14 mouse cellular contexts compared by ENCODE assay signal in the genomic region with DNA sequence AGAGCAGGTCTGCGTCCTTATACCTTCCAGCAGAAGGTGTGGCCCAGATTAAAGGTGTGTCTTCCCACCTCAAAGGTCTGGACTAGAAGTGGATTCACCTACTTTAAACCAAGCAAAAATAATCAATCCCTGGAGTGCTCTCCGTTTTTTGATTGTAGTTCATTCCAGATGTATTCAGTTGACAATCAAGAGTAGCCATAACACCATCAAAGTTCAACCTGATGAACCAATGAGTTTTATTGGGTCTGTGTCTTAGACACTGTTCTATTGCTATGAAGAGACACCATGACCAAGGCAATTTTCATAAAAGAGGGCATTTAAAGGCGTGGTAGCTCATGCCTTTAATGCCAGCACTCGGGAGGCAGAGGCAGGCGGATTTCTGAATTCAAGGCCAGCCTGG. TPM values are rescaled to one million over a fixed set of nuclear protein-coding genes. Genes with fewer than 3 reads are reported as not detected.
DNase-seq lines count a peak whose midpoint lies in the region; ATAC-seq and TF ChIP-seq lines count a peak whose summit lies in the region.
"Had no signal": no experiment of that assay in that cellular context is flagged by ENCODE, and none has a peak within 500 bp of the region (broad histone marks: within the 10 kb centered on the region; RNA-seq: fewer than 3 reads in every experiment).

A gene (minus strand): TSS at position 101 of the 400 bp plus-strand sequence.

- TF ChIP-seq CTCF in bone marrow macrophage, adult 2 months (IDR thresholded peaks at IDR 0.05; ENCODE audit: low read depth, low read length) = no peak

- H3K4me2 ChIP-seq in heart, embryonic 11.5 days = 0 out of 2 replicates have a peak within 1 kb of the TSS, but pooled peaks have one; percentile 4
- H3K4me2 ChIP-seq in liver, embryonic 16.5 days (ENCODE audit: low read depth, low read length) = no peak within 1 kb of the TSS
- H3K4me2 ChIP-seq in forebrain, embryonic 14.5 days (ENCODE audit: low read length) = no peak within 1 kb of the TSS
- H3K4me2 ChIP-seq: midbrain, embryonic 12.5 days; stomach, embryonic 15.5 days had no signal

- no peak within 1 kb of the TSS for H3K4me3 ChIP-seq in bone marrow macrophage, adult 2 months (ENCODE audit: insufficient read depth, low read length)
- H3K4me3 ChIP-seq in heart, embryonic 11.5 days (ENCODE audit: low read depth, low read length) = no peak within 1 kb of the TSS
- no peak within 1 kb of the TSS for H3K4me3 ChIP-seq in liver, embryonic 16.5 days (ENCODE audit: low read depth, low read length)
- H3K4me3 ChIP-seq in forebrain, embryonic 14.5 days (ENCODE audit: low read depth, low read length) = no peak within 1 kb of the TSS
- H3K4me3 ChIP-seq: midbrain, embryonic 12.5 days; stomach, embryonic 15.5 days had no signal

- no peaks in the 10 kb centered on the region for H3K36me3 ChIP-seq in heart, embryonic 11.5 days (ENCODE audit: control insufficient read depth, insufficient read depth, low read length)
- H3K36me3 ChIP-seq in liver, embryonic 16.5 days (ENCODE audit: control insufficient read depth, insufficient read depth) = no peaks in the 10 kb centered on the region
- no peaks in the 10 kb centered on the region for H3K36me3 ChIP-seq in forebrain, embryonic 14.5 days (ENCODE audit: control insufficient read depth, insufficient read depth, low read length)
- H3K36me3 ChIP-seq: midbrain, embryonic 12.5 days; stomach, embryonic 15.5 days had no signal

- H3K27ac ChIP-seq in bone marrow macrophage, adult 2 months (ENCODE audit: insufficient read depth, low read depth, low read length) = no peak within 1 kb of the TSS
- no peak within 1 kb of the TSS for H3K27ac ChIP-seq in heart, embryonic 11.5 days (ENCODE audit: low read depth, low read length)
- H3K27ac ChIP-seq in liver, embryonic 16.5 days (ENCODE audit: low read length) = peak within 1 kb of the TSS; percentile 77
- no peak within 1 kb of the TSS for H3K27ac ChIP-seq in forebrain, embryonic 14.5 days (ENCODE audit: low read depth, low read length)
- H3K27ac ChIP-seq: midbrain, embryonic 12.5 days; stomach, embryonic 15.5 days had no signal

- DNase-seq in heart, adult 18-20 months = no peak
- DNase-seq in heart, adult 11 months = no peak
- DNase-seq in frontal cortex, postnatal 10 days (ENCODE audit: low spot score in 2 of 2) = no peak
- no peak for DNase-seq in forebrain, embryonic 14.5 days (ENCODE audit: low spot score)
- DNase-seq in embryo, embryonic 11 days = no peak
- DNase-seq: B cell, adult 2 months; cerebellum, postnatal 14 days; forebrain, postnatal 0 days; left cerebral cortex, postnatal 4 days had no signal

- 83% methylated on average over 5 of the region's 5 CpGs for WGBS in heart, embryonic 11.5 days (ENCODE audit: insufficient replicate concordance)
- WGBS in liver, embryonic 16.5 days (ENCODE audit: insufficient replicate concordance) = 86% methylated on average over 5 of the region's 5 CpGs
- WGBS in forebrain, embryonic 14.5 days = 92% methylated on average over 5 of the region's 5 CpGs

- peaks cover 10% of the 10 kb centered on the region for H3K4me1 ChIP-seq in bone marrow macrophage, adult 2 months (ENCODE audit: control insufficient read depth, insufficient read depth, low read length)
- no peaks in the 10 kb centered on the region for H3K4me1 ChIP-seq in heart, embryonic 11.5 days (ENCODE audit: control insufficient read depth, insufficient read depth, low read length)
- H3K4me1 ChIP-seq in liver, embryonic 16.5 days (ENCODE audit: control insufficient read depth, low read depth, low read length) = peaks cover 56% of the 10 kb centered on the region
- H3K4me1 ChIP-seq in forebrain, embryonic 14.5 days (ENCODE audit: control insufficient read depth, insufficient read depth, low read length) = no peaks in the 10 kb centered on the region
- H3K4me1 ChIP-seq: midbrain, embryonic 12.5 days; stomach, embryonic 15.5 days had no signal

- no peak for ATAC-seq in heart, embryonic 11.5 days (replicated peaks; ENCODE audit: insufficient number of reproducible peaks, low FRiP score, low TSS enrichment)
- ATAC-seq in liver, embryonic 16.5 days (ENCODE audit: low read depth) = no peak
- no peak for ATAC-seq in forebrain, embryonic 14.5 days
- ATAC-seq: forebrain, postnatal 0 days had no signal

- no peaks in the 10 kb centered on the region for H3K27me3 ChIP-seq in heart, embryonic 11.5 days (ENCODE audit: control insufficient read depth, insufficient read depth, low read length)
- no peaks in the 10 kb centered on the region for H3K27me3 ChIP-seq in liver, embryonic 16.5 days (ENCODE audit: control insufficient read depth, insufficient read depth, low read depth, low read length)
- no peaks in the 10 kb centered on the region for H3K27me3 ChIP-seq in forebrain, embryonic 14.5 days (replicated peaks; ENCODE audit: control insufficient read depth, insufficient read depth, low read length)
- H3K27me3 ChIP-seq: midbrain, embryonic 12.5 days; stomach, embryonic 15.5 days had no signal

- H3K9ac ChIP-seq in heart, embryonic 11.5 days (ENCODE audit: low read depth, low read length) = no peak within 1 kb of the TSS
- H3K9ac ChIP-seq in liver, embryonic 16.5 days (ENCODE audit: low read depth, low read length) = no peak within 1 kb of the TSS
- H3K9ac ChIP-seq in forebrain, embryonic 14.5 days (ENCODE audit: low read length) = no peak within 1 kb of the TSS
- H3K9ac ChIP-seq: forebrain, postnatal 0 days; midbrain, embryonic 12.5 days; stomach, embryonic 15.5 days had no signal

- H3K9me3 ChIP-seq in heart, embryonic 11.5 days (replicated peaks; ENCODE audit: control insufficient read depth, low read length) = no peaks in the 10 kb centered on the region
- no peaks in the 10 kb centered on the region for H3K9me3 ChIP-seq in liver, embryonic 16.5 days (replicated peaks; ENCODE audit: control insufficient read depth, low read length)
- no peaks in the 10 kb centered on the region for H3K9me3 ChIP-seq in forebrain, embryonic 14.5 days (replicated peaks; ENCODE audit: control insufficient read depth, low read length)
- H3K9me3 ChIP-seq: midbrain, embryonic 12.5 days; stomach, embryonic 15.5 days had no signal

- no peak for TF ChIP-seq POLR2A in bone marrow macrophage, adult 2 months (IDR thresholded peaks at IDR 0.05; ENCODE audit: borderline replicate concordance, low read depth, low read length)

RNA-seq across cellular contexts. Expression of the gene that starts here (rescaled TPM):
- 10 to 100 TPM; 25.5 to 26.5 TPM for total RNA-seq in heart, adult 18-20 months (2021)
- polyA plus RNA-seq in bone marrow macrophage, adult 2 months (2012; ENCODE audit: insufficient read depth, insufficient read length, missing spikeins) = 19.5 and 22.6 TPM in 2 replicates
- 14.7 and 18.6 TPM in 2 replicates for polyA plus RNA-seq in heart, embryonic 11.5 days (2014; fragmentation: Nextera tagmentation; extraction: Ambion mirVana)
- 38.4 and 42.6 TPM in 2 replicates for polyA plus RNA-seq in liver, embryonic 16.5 days (2015; fragmentation: Nextera tagmentation; extraction: Ambion mirVana)
- polyA plus RNA-seq in forebrain, embryonic 14.5 days (2014; fragmentation: Nextera tagmentation; extraction: Ambion mirVana) = 2.1 and 3.1 TPM in 2 replicates
